Comparison of ENCODE assay signal across 12 mouse cellular contexts in genomic region chr7:98678441-98678840, GRCm38 (mm10). TPM values are rescaled to one million over a fixed set of nuclear protein-coding genes. Genes with fewer than 3 reads are reported as not detected.
A peak's percentile ranks its signal among the peaks of the same experiment; 100 is the strongest.
DNase-seq lines count a peak whose midpoint lies in the region; ATAC-seq lines count a peak whose summit lies in the region.
"Had no signal": no experiment of that assay in that cellular context is flagged by ENCODE, and none has a peak within 500 bp of the region (broad histone marks: within the 10 kb centered on the region; RNA-seq: fewer than 3 reads in every experiment).

No protein-coding gene starts in this region.

- WGBS in hindbrain, embryonic 15.5 days, result 64% methylated on average over 7 of the region's 7 CpGs
- 73% methylated on average over 7 of the region's 7 CpGs for WGBS in hindbrain, embryonic 10.5 days

- 0 out of 2 replicates have a peak overlapping the region, but pooled peaks have one; percentile 7 for H3K4me2 ChIP-seq in hindbrain, embryonic 15.5 days

- H3K36me3 ChIP-seq in hindbrain, embryonic 15.5 days, result no peaks in the 10 kb centered on the region
- no peaks in the 10 kb centered on the region for H3K36me3 ChIP-seq in hindbrain, embryonic 10.5 days

- H3K27me3 ChIP-seq in hindbrain, embryonic 15.5 days, result no peaks in the 10 kb centered on the region
- H3K27me3 ChIP-seq in hindbrain, embryonic 10.5 days (ENCODE audit: insufficient read depth, poor library complexity, severe bottlenecking), result no peaks in the 10 kb centered on the region

- H3K9me3 ChIP-seq in hindbrain, embryonic 15.5 days, result no peaks in the 10 kb centered on the region
- H3K9me3 ChIP-seq in hindbrain, embryonic 10.5 days, result no peaks in the 10 kb centered on the region

- no peak for DNase-seq in hindbrain, embryonic 10.5 days (ENCODE audit: low spot score)
- DNase-seq in MN1 (ENCODE audit: low spot score), result peak; percentile 29
- peak; percentile 44 to 59 for DNase-seq in heart, adult 9 months (ENCODE audit: low spot score in 2 of 2)
- peak; percentile 28 for DNase-seq in kidney, adult 11 months
- DNase-seq in testis, postnatal 10 days (ENCODE audit: low spot score), result no peak
- DNase-seq in layer of hippocampus, adult 18-20 months (ENCODE audit: low spot score in 2 of 2), result no peak
- DNase-seq in urinary bladder, postnatal 4 days (ENCODE audit: low spot score in 2 of 2), result no peak
- DNase-seq: gastrocnemius, postnatal 10 days; spleen, adult 18-20 months; thymus, postnatal 14 days had no signal

- H3K4me3 ChIP-seq in hindbrain, embryonic 15.5 days, result no peak overlapping the region
- H3K4me3 ChIP-seq in hindbrain, embryonic 10.5 days, result no peak overlapping the region

- no peak overlapping the region for H3K9ac ChIP-seq in hindbrain, embryonic 15.5 days
- H3K9ac ChIP-seq: liver, embryonic 14.5 days had no signal

- ATAC-seq in hindbrain, embryonic 15.5 days (ENCODE audit: low FRiP score, low read depth), result no peak

- 0 out of 2 replicates have a peak, but pooled peaks cover 8% of the 10 kb centered on the region for H3K4me1 ChIP-seq in hindbrain, embryonic 15.5 days (replicated peaks)
- peaks cover 14% of the 10 kb centered on the region for H3K4me1 ChIP-seq in hindbrain, embryonic 10.5 days (replicated peaks)

- no peak overlapping the region for H3K27ac ChIP-seq in hindbrain, embryonic 15.5 days (replicated peaks)
- no peak overlapping the region for H3K27ac ChIP-seq in hindbrain, embryonic 10.5 days
- H3K27ac ChIP-seq: liver, embryonic 14.5 days had no signal

RNA-seq across cellular contexts. Expression of gene Emsy, which starts 21.9 kb away (rescaled TPM):
- 30.6 and 33.4 TPM in 2 replicates for polyA plus RNA-seq in hindbrain, embryonic 15.5 days (2015; fragmentation: Nextera tagmentation; extraction: Ambion mirVana)
- 37.8 and 38.5 TPM in 2 replicates for polyA plus RNA-seq in hindbrain, embryonic 10.5 days (2016; fragmentation: Nextera tagmentation; extraction: Ambion mirVana)
- total RNA-seq in layer of hippocampus, adult 18-20 months (2021), result 10 to 100 TPM; 71.0 to 72.1 TPM

RNA-seq across cellular contexts. Expression of gene Thap12, which starts 24.5 kb away (rescaled TPM):
- 45.2 and 45.9 TPM in 2 replicates for polyA plus RNA-seq in hindbrain, embryonic 15.5 days (2015; fragmentation: Nextera tagmentation; extraction: Ambion mirVana)
- polyA plus RNA-seq in hindbrain, embryonic 10.5 days (2016; fragmentation: Nextera tagmentation; extraction: Ambion mirVana), result 57.4 and 63.7 TPM in 2 replicates
- 10 to 100 TPM; 82.1 to 85.1 TPM for total RNA-seq in layer of hippocampus, adult 18-20 months (2021)

Comparison
In these comparisons a context has a peak if more than half of its experiments do, and no peak if none do; other contexts are left out.
1. DNase-seq: peak in MN1 (single experiment), heart, adult 9 months (2 of 2) and kidney, adult 11 months (single experiment); none in hindbrain, embryonic 10.5 days (single experiment), testis, postnatal 10 days (single experiment), layer of hippocampus, adult 18-20 months (0 of 2) and urinary bladder, postnatal 4 days (0 of 2).